Mouse (Mus musculus): ENCODE results near the gene Rab6b. TPM values are rescaled to one million over a fixed set of nuclear protein-coding genes. Genes with fewer than 3 reads are reported as not detected.

Rab6b gene
- polyA plus RNA-seq, 1 experiment, result 1.7 TPM

- no peak for TF ChIP-seq USF1 (IDR thresholded peaks at IDR 0.05; ENCODE audit: low read depth)
- no peak for TF ChIP-seq CTCF (IDR thresholded peaks at IDR 0.05; ENCODE audit: control insufficient read depth, insufficient read depth, insufficient read length)
- Histone ChIP-seq H3K4me3 (ENCODE audit: insufficient read depth, poor library complexity, severe bottlenecking) (no peak overlapping the region), H3K79me3 (ENCODE audit: low read depth) (no peaks in the 10 kb centered on the region), H3K27me3 (ENCODE audit: control insufficient read depth, insufficient read depth, insufficient read length) (peaks cover 7% of the 10 kb centered on the region), H3ac (ENCODE audit: control insufficient read depth, insufficient read length, low read depth) (no peak overlapping the region), H3K36me3 (ENCODE audit: control insufficient read depth, insufficient read depth) (no peaks in the 10 kb centered on the region), H3K79me2 (ENCODE audit: control insufficient read depth, insufficient read depth) (no peaks in the 10 kb centered on the region)
These were observed 52.2 kb downstream of the Rab6b start for GRCm38 (mm10) chr9:103163806-103164205.

- H3K79me2 ChIP-seq (ENCODE audit: control insufficient read depth, insufficient read depth), result no peaks in the 10 kb centered on the region
- no peak overlapping the region for H3ac ChIP-seq (ENCODE audit: control insufficient read depth, insufficient read length, low read depth)
- no peaks in the 10 kb centered on the region for H3K36me3 ChIP-seq (ENCODE audit: control insufficient read depth, insufficient read depth)
- H3K27me3 ChIP-seq (ENCODE audit: control insufficient read depth, insufficient read depth, insufficient read length), result peaks cover 3% of the 10 kb centered on the region
- H3K4me3 ChIP-seq (ENCODE audit: insufficient read depth, poor library complexity, severe bottlenecking), result no peak overlapping the region
- no peaks in the 10 kb centered on the region for H3K79me3 ChIP-seq (ENCODE audit: low read depth)
- TF ChIP-seq CEBPB (IDR thresholded peaks at IDR 0.05; ENCODE audit: low read depth), result no peak
- no peak for TF ChIP-seq USF1 (IDR thresholded peaks at IDR 0.05; ENCODE audit: low read depth)
- no peak for TF ChIP-seq MAX (IDR thresholded peaks at IDR 0.05)
- no peak for TF ChIP-seq FOSL1 (IDR thresholded peaks at IDR 0.05; ENCODE audit: insufficient read depth, low read length, poor library complexity, severe bottlenecking)
- no peak for TF ChIP-seq MYOG (IDR thresholded peaks at IDR 0.05; ENCODE audit: control insufficient read depth, extremely low read depth, insufficient read length)
- no peak for TF ChIP-seq CTCF (IDR thresholded peaks at IDR 0.05; ENCODE audit: control insufficient read depth, insufficient read depth, insufficient read length)
- no peak for TF ChIP-seq MYOD1 (IDR thresholded peaks at IDR 0.05; ENCODE audit: control insufficient read depth, insufficient read length, low read depth)
These were observed 56.5 kb downstream of the Rab6b start for GRCm38 (mm10) chr9:103168046-103168445.

DNA sequence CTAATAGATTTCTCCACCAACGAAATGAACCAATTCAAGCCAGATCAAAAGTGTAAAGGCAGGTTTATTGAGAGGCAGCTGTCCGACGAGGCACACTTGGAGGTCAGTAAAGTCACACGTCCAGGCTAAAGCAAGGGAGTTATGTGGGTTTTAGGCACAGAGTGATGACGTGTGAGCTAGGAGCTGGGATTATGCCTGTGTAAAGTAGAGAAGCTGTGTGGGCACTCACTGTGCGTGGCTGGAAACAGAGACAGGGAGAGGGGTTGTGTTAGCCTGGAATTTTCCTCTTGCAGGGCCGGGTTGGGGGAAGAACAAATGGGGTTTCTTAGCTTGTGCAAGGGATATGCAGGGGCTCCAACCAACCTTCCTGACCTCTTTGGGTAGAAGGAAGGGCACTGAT lies 57.2 kb downstream of the Rab6b start:
- Histone ChIP-seq H3K36me3 (ENCODE audit: control insufficient read depth, insufficient read depth) (no peaks in the 10 kb centered on the region), H3ac (ENCODE audit: control insufficient read depth, insufficient read length, low read depth) (no peak overlapping the region), H3K4me3 (ENCODE audit: insufficient read depth, poor library complexity, severe bottlenecking) (no peak overlapping the region), H3K79me2 (ENCODE audit: control insufficient read depth, insufficient read depth) (no peaks in the 10 kb centered on the region), H3K27me3 (ENCODE audit: control insufficient read depth, insufficient read depth, insufficient read length) (peaks cover 3% of the 10 kb centered on the region), H3K79me3 (ENCODE audit: low read depth) (no peaks in the 10 kb centered on the region)
- TF ChIP-seq MYOG (IDR thresholded peaks at IDR 0.05; ENCODE audit: control insufficient read depth, extremely low read depth, insufficient read length) (no peak), USF1 (IDR thresholded peaks at IDR 0.05; ENCODE audit: low read depth) (no peak), CEBPB (IDR thresholded peaks at IDR 0.05; ENCODE audit: low read depth) (no peak), MYOD1 (IDR thresholded peaks at IDR 0.05; ENCODE audit: control insufficient read depth, insufficient read length, low read depth) (no peak), CTCF (IDR thresholded peaks at IDR 0.05; ENCODE audit: control insufficient read depth, insufficient read depth, insufficient read length) (no peak), MAX (IDR thresholded peaks at IDR 0.05) (no peak), FOSL1 (IDR thresholded peaks at IDR 0.05; ENCODE audit: insufficient read depth, low read length, poor library complexity, severe bottlenecking) (no peak)

- no peaks in the 10 kb centered on the region for H3K27me3 ChIP-seq (ENCODE audit: control insufficient read depth, insufficient read depth, insufficient read length)
- no peak overlapping the region for H3ac ChIP-seq (ENCODE audit: control insufficient read depth, insufficient read length, low read depth)
- no peaks in the 10 kb centered on the region for H3K36me3 ChIP-seq (ENCODE audit: control insufficient read depth, insufficient read depth)
- TF ChIP-seq CTCF (IDR thresholded peaks at IDR 0.05; ENCODE audit: control insufficient read depth, insufficient read depth, insufficient read length) (peak; percentile 24), CEBPB (IDR thresholded peaks at IDR 0.05; ENCODE audit: low read depth) (no peak)
- no peaks in the 10 kb centered on the region for H3K79me2 ChIP-seq (ENCODE audit: control insufficient read depth, insufficient read depth)
- H3K4me3 ChIP-seq (ENCODE audit: insufficient read depth, poor library complexity, severe bottlenecking), result no peak overlapping the region
- no peaks in the 10 kb centered on the region for H3K79me3 ChIP-seq (ENCODE audit: low read depth)
These were observed 63.4 kb downstream of the Rab6b start for GRCm38 (mm10) chr9:103174771-103175519.

GRCm38 (mm10) chr9:103175692-103176091 lies 64.1 kb downstream of the Rab6b start:
- H3K79me3 ChIP-seq (ENCODE audit: low read depth), result no peaks in the 10 kb centered on the region
- H3ac ChIP-seq (ENCODE audit: control insufficient read depth, insufficient read length, low read depth), result no peak overlapping the region
- H3K4me3 ChIP-seq (ENCODE audit: insufficient read depth, poor library complexity, severe bottlenecking), result no peak overlapping the region
- TF ChIP-seq MYOG (IDR thresholded peaks at IDR 0.05; ENCODE audit: control insufficient read depth, extremely low read depth, insufficient read length) (no peak), CEBPB (IDR thresholded peaks at IDR 0.05; ENCODE audit: low read depth) (no peak), MYOD1 (IDR thresholded peaks at IDR 0.05; ENCODE audit: control insufficient read depth, insufficient read length, low read depth) (no peak), FOSL1 (IDR thresholded peaks at IDR 0.05; ENCODE audit: insufficient read depth, low read length, poor library complexity, severe bottlenecking) (no peak), USF1 (IDR thresholded peaks at IDR 0.05; ENCODE audit: low read depth) (no peak), CTCF (IDR thresholded peaks at IDR 0.05; ENCODE audit: control insufficient read depth, insufficient read depth, insufficient read length) (no peak), MAX (IDR thresholded peaks at IDR 0.05) (no peak)
- no peaks in the 10 kb centered on the region for H3K27me3 ChIP-seq (ENCODE audit: control insufficient read depth, insufficient read depth, insufficient read length)
- H3K36me3 ChIP-seq (ENCODE audit: control insufficient read depth, insufficient read depth), result no peaks in the 10 kb centered on the region
- no peaks in the 10 kb centered on the region for H3K79me2 ChIP-seq (ENCODE audit: control insufficient read depth, insufficient read depth)

DNA sequence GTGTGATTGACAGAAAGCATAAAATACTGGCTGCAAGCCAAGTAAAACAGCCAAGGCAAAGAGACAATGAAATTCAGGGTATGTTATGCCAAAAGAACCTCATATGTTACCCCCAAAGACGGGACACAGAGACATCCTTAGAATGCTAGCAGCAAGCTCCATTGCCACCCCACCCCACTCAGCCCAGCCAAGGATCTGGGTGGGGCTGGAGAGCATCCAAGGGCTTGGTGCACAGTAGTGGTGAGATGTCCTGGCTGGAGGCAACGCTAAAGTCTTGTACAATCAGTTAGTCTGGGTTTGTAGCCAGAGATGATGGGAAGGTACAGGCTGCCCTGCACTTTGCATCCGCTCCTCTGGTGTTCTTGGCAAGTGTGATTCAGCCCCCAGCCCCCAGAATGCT lies 68.7 kb downstream of the Rab6b start:
- Histone ChIP-seq H3ac (ENCODE audit: control insufficient read depth, insufficient read length, low read depth) (no peak overlapping the region), H3K79me3 (ENCODE audit: low read depth) (no peaks in the 10 kb centered on the region), H3K36me3 (ENCODE audit: control insufficient read depth, insufficient read depth) (no peaks in the 10 kb centered on the region), H3K79me2 (ENCODE audit: control insufficient read depth, insufficient read depth) (no peaks in the 10 kb centered on the region), H3K27me3 (ENCODE audit: control insufficient read depth, insufficient read depth, insufficient read length) (no peaks in the 10 kb centered on the region), H3K4me3 (ENCODE audit: insufficient read depth, poor library complexity, severe bottlenecking) (no peak overlapping the region)
- TF ChIP-seq FOSL1 (IDR thresholded peaks at IDR 0.05; ENCODE audit: insufficient read depth, low read length, poor library complexity, severe bottlenecking) (no peak), CTCF (IDR thresholded peaks at IDR 0.05; ENCODE audit: control insufficient read depth, insufficient read depth, insufficient read length) (no peak)

All from C2C12 (cell line).